Mouse (Mus musculus): Measurements from ENCODE around the gene Paf1. TPM values are rescaled to one million over a fixed set of nuclear protein-coding genes. Genes with fewer than 3 reads are reported as not detected.

The Paf1 gene
- total RNA-seq (2021): 10 to 100 TPM; 32.9 to 34.8 TPM
- long read RNA-seq, experiment 1, transcript Paf1-201 (14 exons, 2,003 nt): major isoform, 13 of 24 reads
- long read RNA-seq, experiment 1, partial matches to known transcripts: 3 of 24 reads
- long read RNA-seq, experiment 1, other reads (novel, unspliced or antisense): 8 of 24 reads
- long read RNA-seq, experiment 2, transcript Paf1-201 (14 exons, 2,003 nt): major isoform, 23 of 27 reads
- long read RNA-seq, experiment 2, partial matches to known transcripts: 1 of 27 reads
- long read RNA-seq, experiment 2, other reads (novel, unspliced or antisense): 3 of 27 reads

- intact Hi-C loops (cut with DNase I; ENCODE audit: low total_unique reads): no loop called here
- peak; percentile 96 for DNase-seq
Measured at GRCm38 (mm10) chr7:28392429-28393271, at the start of gene Paf1, which contains the start of gene Med29. Gene Paf1, plus strand, starts transcription at chr7:28392951. Gene Med29, minus strand, starts transcription at chr7:28392708.

- DNase-seq: peak; percentile 47
- intact Hi-C loops (cut with DNase I; ENCODE audit: low total_unique reads): no loop called here
Measured at GRCm38 (mm10) chr7:28344637-28345036, 48.1 kb upstream of the Paf1 start.

DNA sequence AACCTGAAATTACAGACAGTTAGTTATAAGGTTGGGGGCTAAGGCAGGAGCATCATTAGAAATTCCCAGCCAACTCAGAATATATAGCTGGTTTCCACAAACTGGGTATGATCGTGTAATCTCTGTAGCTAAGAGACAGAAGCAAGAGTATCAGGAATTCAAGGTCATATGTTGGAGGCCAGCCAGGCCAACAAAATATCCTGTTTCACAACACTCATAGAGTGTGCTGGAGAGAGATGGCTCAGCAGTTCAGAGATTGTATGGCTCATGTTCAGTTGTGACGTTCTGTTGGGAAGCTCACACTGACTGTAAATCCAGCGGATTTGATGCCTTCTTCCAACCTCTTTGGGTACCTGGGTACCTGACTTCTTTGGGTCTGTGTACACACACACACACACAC is 45.0 kb upstream of the Paf1 start:
- no peak for DNase-seq
- intact Hi-C loops (cut with DNase I; ENCODE audit: low total_unique reads): no loop called here

GRCm38 (mm10) chr7:28348601-28349000 is 44.1 kb upstream of the Paf1 start:
- DNase-seq: no peak
- intact Hi-C loops (cut with DNase I; ENCODE audit: low total_unique reads): no loop called here

DNA sequence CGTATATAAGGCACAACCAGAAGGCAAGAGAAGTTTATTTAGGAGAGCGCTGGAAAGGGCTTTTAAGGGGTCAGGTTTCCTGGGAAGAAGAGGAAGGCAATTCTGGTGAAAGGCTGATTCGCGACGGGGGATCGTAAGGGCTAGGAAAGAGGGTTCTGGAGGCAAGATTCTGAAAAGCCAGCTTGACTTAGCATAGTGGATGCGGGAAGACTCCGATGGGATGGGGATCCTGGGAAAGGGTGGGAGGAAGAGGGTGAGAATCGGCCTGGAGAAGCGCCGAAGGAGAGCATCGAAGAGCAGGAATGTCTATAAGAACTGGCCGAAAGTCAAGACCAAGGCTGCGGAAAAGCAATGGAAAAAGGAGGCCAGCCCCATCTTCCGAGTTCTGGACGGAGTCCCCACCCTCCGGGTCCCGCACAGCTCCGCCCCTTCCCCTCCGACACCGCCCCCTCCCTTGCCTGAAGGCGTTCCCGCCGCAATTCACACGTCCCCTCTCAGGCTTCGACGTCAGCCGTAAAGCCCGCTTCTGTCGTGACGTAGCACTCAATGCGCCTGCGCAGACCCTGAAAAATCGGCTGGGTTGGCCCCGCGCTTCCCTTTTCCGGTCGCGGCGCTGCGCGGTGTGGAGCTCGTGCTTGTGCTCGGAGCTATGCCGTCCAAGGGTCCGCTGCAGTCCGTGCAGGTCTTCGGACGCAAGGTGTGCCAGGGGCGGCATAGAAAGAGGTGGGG is 42.4 kb upstream of the Paf1 start, which contains the start of gene Rps16:
Gene Rps16, plus strand, starts transcription at position 498 of the 729 bp plus-strand sequence.
- DNase-seq: peak; percentile 99
- intact Hi-C loops (cut with DNase I; ENCODE audit: low total_unique reads): no loop called here

- intact Hi-C loops (cut with DNase I; ENCODE audit: low total_unique reads): no loop called here
- DNase-seq: no peak
Measured at GRCm38 (mm10) chr7:28351676-28352191, 41.0 kb upstream of the Paf1 start.

DNA sequence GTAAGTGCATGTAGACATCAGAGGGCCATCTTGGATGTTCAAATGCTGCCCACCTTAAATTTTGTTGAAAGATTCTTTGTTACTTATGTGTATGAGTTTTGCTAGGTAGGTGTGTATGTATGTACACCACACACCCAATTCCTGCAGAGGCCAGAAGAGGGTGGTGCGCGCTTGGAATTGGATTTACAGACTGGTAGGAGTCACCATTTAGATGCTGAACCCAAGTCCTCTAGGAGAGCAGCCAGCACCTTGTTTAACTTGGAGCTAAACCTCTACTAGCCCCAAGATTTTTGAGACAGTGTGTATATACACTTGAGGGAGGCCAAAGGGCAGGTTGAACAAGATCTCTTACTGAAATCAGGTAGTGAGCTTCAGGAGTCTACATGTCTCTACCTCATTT is 39.5 kb upstream of the Paf1 start:
- DNase-seq: no peak
- intact Hi-C loops (cut with DNase I; ENCODE audit: low total_unique reads): no loop called here

DNA sequence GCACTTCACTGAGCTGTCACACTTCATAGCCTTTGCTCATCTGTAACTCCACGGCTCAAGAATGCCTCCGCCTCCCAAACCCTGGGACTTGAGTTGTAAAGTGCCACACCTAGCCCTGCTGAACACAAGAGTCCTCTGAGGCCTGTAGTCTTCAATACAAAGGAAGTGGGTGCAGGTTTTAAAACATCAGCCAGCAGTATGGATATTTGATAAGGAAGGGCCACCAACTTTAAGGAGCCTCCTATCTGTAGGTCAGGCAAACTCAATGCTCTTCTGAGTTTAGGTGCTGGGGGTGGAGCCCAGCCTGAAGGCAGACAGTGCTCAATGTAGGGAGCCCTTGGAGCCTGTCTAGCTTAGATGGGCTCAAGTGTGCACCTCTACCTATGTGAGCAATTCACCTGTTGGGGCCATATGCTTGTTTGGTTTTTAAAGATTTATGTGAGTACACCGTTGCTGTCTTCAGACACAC is 38.6 kb upstream of the Paf1 start:
- intact Hi-C loops (cut with DNase I; ENCODE audit: low total_unique reads): no loop called here
- no peak for DNase-seq

GRCm38 (mm10) chr7:28354596-28354995 is 38.2 kb upstream of the Paf1 start:
- intact Hi-C loops (cut with DNase I; ENCODE audit: low total_unique reads): no loop called here
- DNase-seq: no peak

- no peak for DNase-seq
- intact Hi-C loops (cut with DNase I; ENCODE audit: low total_unique reads): no loop called here
Measured at GRCm38 (mm10) chr7:28355221-28355620, 37.5 kb upstream of the Paf1 start.

DNA sequence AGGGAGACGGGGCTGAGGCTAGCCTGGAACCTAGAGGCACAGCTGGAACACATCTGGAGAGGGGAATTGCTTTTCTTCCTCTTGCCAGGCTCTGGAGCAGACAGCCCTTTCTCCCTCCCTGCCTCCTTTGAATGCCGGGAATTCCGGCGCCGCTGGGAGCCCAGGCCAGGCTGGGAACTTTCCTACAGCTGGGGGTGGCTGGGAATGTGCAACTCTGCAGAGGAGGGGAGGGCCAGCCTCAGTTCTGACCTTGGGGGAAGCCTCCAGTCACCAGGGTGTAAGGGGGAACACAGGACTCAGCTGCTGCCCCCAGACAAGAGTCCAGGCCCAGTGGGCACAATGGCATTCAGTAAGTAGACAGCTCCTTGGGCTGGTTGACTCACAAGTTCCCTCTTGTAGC is 35.8 kb upstream of the Paf1 start:
- peak; percentile 75 for DNase-seq

DNA sequence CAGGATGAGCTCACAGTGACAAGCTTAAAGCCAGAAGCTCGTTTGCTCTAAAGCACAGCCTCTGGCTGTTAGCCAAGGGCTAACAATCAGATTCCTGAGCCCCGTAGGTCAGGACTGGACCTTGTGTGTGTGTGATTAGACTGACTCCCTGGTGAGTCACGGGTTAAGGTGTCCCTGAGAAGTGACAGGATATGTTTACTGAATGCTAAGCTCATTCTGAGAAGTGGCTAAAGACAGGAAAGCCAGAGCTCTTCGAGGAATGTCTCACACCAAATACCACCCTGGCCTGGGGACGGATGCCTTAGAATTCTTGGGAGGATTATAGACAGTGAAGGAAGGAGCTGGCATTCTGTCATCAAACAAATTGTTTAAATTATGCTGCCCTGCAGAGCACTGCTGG is 34.8 kb upstream of the Paf1 start:
- intact Hi-C loops (cut with DNase I; ENCODE audit: low total_unique reads): no loop called here
- no peak for DNase-seq

More for the DNA sequence above, 35.8 kb upstream of the Paf1 start:
- intact Hi-C loops (cut with DNase I; ENCODE audit: low total_unique reads): no loop called here

- DNase-seq: no peak
- intact Hi-C loops (cut with DNase I; ENCODE audit: low total_unique reads): no loop called here
Measured at GRCm38 (mm10) chr7:28358431-28358830, 34.3 kb upstream of the Paf1 start.

DNA sequence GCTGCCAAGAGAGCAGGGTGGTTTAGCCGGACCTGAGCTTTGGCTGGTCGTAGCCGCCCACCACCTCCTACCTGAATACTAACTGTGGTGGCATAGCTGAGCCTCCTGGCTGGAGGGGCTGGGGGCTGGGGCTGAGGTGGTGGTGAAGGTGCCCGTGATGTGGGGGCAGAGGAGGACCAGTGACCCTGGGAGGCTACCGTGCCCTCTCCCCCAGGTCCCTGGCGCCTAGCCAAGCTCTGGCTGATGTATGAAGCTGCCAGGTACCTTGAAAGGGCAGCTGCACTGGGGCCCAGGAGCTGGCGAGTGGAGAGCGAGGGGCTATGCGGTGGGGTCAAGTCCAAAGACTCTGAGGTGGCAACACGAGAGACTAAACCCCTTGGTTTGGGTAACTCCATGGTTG is 32.9 kb upstream of the Paf1 start:
- DNase-seq: no peak
- intact Hi-C loops (cut with DNase I; ENCODE audit: low total_unique reads): no loop called here

GRCm38 (mm10) chr7:28360291-28360690 is 32.5 kb upstream of the Paf1 start:
- intact Hi-C loops (cut with DNase I; ENCODE audit: low total_unique reads): no loop called here
- no peak for DNase-seq

DNA sequence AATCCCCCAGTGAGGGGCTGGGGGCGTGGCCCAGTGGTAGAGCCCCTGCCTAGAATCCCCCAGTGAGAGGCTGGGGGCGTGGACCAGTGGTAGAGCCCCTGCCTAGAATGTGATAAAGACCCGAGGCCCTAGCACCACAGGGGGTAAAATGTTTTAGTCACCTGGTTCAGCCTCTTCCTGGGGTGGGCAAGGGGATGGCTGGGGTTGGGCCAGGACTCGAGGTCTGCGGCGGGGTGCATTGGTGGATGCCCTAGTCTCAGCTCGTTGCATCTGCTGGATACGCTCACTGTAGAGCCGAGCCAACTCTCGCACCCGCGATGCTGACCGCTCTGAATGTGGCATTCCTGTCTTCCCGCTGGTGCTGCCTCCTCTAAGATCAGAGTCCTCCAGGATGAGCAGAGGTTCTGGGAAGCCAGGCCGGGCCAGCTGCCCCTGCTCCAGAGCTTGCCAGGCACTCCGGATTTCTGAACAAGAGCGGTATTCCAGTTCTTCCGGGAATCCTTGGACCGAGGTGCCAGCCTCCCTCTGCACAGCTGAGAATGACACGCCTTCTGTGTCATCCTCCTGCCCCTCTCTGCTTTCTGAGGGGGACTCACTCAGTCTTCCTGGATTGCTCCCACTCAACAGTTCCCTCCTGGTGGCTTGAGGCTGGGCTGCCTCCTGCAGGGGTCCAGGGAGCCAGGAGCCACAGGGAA is 31.0 kb upstream of the Paf1 start:
- no peak for DNase-seq
- intact Hi-C loops (cut with DNase I; ENCODE audit: low total_unique reads): no loop called here

DNA sequence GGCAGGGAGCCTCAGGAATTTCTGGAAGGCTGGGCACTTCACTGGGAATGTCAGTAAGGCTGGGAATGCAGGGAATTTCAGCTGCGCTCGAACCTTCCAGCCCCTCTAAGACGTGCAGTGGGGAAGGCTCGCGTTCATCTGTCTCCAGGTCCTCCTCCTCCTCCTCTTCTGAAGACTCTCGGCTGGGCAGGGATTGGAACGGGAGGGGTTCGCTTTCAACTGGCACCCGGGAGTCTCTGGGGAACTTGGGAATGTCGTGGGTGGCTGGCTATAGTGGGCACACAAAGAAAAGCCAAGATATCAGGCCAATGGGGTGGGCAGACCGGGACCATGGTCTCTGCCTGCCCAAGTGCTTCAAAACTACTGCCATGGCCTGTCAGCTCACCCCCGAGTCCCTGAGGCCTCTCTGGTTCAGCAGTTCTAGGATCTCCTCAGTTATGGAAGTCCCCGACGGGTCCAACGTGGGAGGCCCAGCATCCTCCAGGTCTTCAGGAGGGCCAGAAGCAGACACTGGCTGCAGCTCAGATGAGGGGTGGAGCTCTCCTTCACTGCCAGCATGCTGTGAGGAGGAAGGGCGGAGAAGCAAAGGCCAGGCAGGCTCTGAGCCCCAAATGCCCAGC is 30.2 kb upstream of the Paf1 start:
- DNase-seq: no peak
- intact Hi-C loops (cut with DNase I; ENCODE audit: low total_unique reads): no loop called here

DNA sequence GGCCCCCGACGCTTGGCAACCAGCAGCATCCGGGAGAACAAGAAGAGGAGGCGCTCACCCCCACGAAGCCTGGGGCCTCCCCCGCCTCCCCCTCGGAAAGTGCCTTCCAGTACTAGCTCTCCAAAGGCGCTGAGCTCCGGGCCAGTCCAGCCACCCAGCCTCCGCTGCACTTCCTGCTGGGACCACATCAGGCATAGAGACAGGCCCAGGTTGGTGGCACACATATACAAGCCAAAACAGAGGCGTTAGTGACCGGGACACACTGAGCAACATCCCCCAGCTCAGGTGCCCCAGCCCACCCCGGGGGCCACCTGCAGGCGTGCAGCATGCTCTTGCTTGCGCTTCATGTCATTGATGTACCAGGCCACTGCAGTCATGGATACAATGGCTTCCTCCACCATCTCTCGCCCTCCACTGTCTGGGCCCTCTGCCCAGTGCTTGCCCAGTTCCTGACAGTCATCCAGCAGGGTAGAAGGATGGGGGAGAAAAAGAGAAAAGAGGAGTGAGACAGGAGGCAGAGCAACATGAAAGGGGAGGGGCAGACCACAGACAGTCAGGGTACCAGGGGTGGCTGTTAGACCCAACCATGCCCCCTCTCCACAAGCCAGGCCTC is 25.0 kb upstream of the Paf1 start:
- intact Hi-C loops (cut with DNase I; ENCODE audit: low total_unique reads): no loop called here
- DNase-seq: no peak
